Comparison of ENCODE assay signal across 27 mouse cellular contexts in the genomic region with DNA sequence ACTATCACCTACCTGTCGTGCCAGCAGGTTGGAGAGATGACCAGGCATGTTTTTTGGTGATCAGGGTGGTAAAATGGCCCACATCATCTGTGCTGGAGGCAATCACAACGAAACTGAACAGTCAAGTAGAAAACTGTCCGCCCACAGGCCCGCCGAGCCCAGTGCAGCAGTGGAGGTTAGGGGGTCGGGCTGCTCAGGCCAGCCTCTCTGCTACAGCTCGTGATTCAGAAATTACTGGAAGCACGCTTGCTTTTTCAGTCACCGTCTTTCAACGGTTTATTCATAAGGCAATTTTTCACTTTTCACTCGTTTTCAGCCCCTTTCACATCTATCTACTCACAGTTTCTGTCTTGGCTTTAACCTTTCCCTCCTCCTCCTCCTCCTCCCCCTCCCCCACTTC.
"Had no signal": no experiment of that assay in that cellular context is flagged by ENCODE, and none has a peak within 500 bp of the region (broad histone marks: within the 10 kb centered on the region; RNA-seq: fewer than 3 reads in every experiment).

No protein-coding gene starts in this region.

- H3K4me1 ChIP-seq: embryonic facial prominence, embryonic 10.5 days; embryonic facial prominence, embryonic 12.5 days had no signal

- H3K27me3 ChIP-seq: embryonic facial prominence, embryonic 12.5 days; embryonic facial prominence, embryonic 13.5 days; embryonic facial prominence, embryonic 15.5 days; forebrain, embryonic 12.5 days; forebrain, embryonic 13.5 days; forebrain, embryonic 15.5 days had no signal

- H3K4me3 ChIP-seq: embryonic facial prominence, embryonic 10.5 days; embryonic facial prominence, embryonic 12.5 days; embryonic facial prominence, embryonic 13.5 days; embryonic facial prominence, embryonic 15.5 days; erythroblast, embryonic 14.5 days; forebrain, embryonic 10.5 days; forebrain, embryonic 12.5 days; forebrain, embryonic 13.5 days; forebrain, embryonic 15.5 days; gastrocnemius, adult 2 months; heart, adult 2 months; heart, embryonic 10.5 days had no signal

- H3K9ac ChIP-seq: embryonic facial prominence, embryonic 12.5 days; embryonic facial prominence, embryonic 13.5 days; embryonic facial prominence, embryonic 15.5 days; forebrain, embryonic 12.5 days; forebrain, embryonic 13.5 days; forebrain, embryonic 15.5 days; forebrain, postnatal 0 days had no signal

- H3K27ac ChIP-seq: embryonic facial prominence, embryonic 10.5 days; embryonic facial prominence, embryonic 12.5 days; embryonic facial prominence, embryonic 13.5 days; embryonic facial prominence, embryonic 15.5 days; forebrain, embryonic 10.5 days; forebrain, embryonic 12.5 days; forebrain, embryonic 13.5 days; forebrain, embryonic 15.5 days; gastrocnemius, adult 2 months; heart, adult 2 months; heart, embryonic 10.5 days had no signal

- DNase-seq: cerebellum, adult 9-10 months; cerebellum, adult 9-11 months; cerebellum, postnatal 10 days; cerebellum, postnatal 14 days; cerebellum, postnatal 25 days; cerebellum, postnatal 36 days; embryo, embryonic 11 days; forebrain, postnatal 0 days; gastrocnemius, adult 2 months; gastrocnemius, postnatal 10 days; gastrocnemius, postnatal 14 days; gastrocnemius, postnatal 25 days; gastrocnemius, postnatal 36 days; heart, adult 18-20 months; heart, adult 2 months had no signal

- H3K36me3 ChIP-seq: embryonic facial prominence, embryonic 10.5 days; embryonic facial prominence, embryonic 12.5 days; embryonic facial prominence, embryonic 13.5 days; embryonic facial prominence, embryonic 15.5 days; forebrain, embryonic 10.5 days; forebrain, embryonic 12.5 days; forebrain, embryonic 15.5 days; heart, embryonic 10.5 days had no signal

- ATAC-seq: forebrain, embryonic 13.5 days; forebrain, embryonic 14.5 days; forebrain, embryonic 15.5 days; forebrain, embryonic 16.5 days; forebrain, postnatal 0 days had no signal

- H3K9me3 ChIP-seq: embryonic facial prominence, embryonic 10.5 days; embryonic facial prominence, embryonic 12.5 days; embryonic facial prominence, embryonic 13.5 days; embryonic facial prominence, embryonic 15.5 days; forebrain, embryonic 10.5 days; forebrain, embryonic 12.5 days; forebrain, embryonic 13.5 days; forebrain, embryonic 15.5 days; heart, embryonic 10.5 days had no signal

- H3K4me2 ChIP-seq: embryonic facial prominence, embryonic 12.5 days; embryonic facial prominence, embryonic 13.5 days; embryonic facial prominence, embryonic 15.5 days; forebrain, embryonic 12.5 days; forebrain, embryonic 13.5 days; forebrain, embryonic 15.5 days had no signal
